ENCODE assay signal across 8 mouse cellular contexts in genomic region chr2:32914362-32914761, GRCm38 (mm10). TPM values are rescaled to one million over a fixed set of nuclear protein-coding genes. Genes with fewer than 3 reads are reported as not detected.
DNase-seq lines count a peak whose midpoint lies in the region; ATAC-seq lines count a peak whose summit lies in the region.

No protein-coding gene starts in this region.

- no peak; the same call in 1 of the 2 replicates for ATAC-seq in forebrain, embryonic 13.5 days
- ATAC-seq in forebrain, embryonic 12.5 days (ENCODE audit: low FRiP score), result no peak
- ATAC-seq in hindbrain, embryonic 13.5 days (ENCODE audit: low FRiP score), result peak; percentile 23; the same call in 1 of the 2 replicates
- peak; percentile 10; the same call in 1 of the 2 replicates for ATAC-seq in lung, embryonic 15.5 days (ENCODE audit: borderline replicate concordance, extremely low read depth, low FRiP score, low TSS enrichment)

- DNase-seq in MN1 (ENCODE audit: low spot score), result peak; percentile 53
- no peak for DNase-seq in thymus, postnatal 36 days
- no peak for DNase-seq in thymus, postnatal 0 days (ENCODE audit: low spot score)
- DNase-seq in adrenal gland, adult (ENCODE audit: inconsistent age in 2 of 2, low spot score in 1 of 2), result no peak

- H3K27me3 ChIP-seq in forebrain, embryonic 13.5 days, result peaks cover 10% of the 10 kb centered on the region; the same call in 1 of the 2 replicates
- peaks cover 25% of the 10 kb centered on the region for H3K27me3 ChIP-seq in forebrain, embryonic 12.5 days
- H3K27me3 ChIP-seq in hindbrain, embryonic 13.5 days, result no peaks in the 10 kb centered on the region
- no peaks in the 10 kb centered on the region for H3K27me3 ChIP-seq in lung, embryonic 15.5 days

- no peaks in the 10 kb centered on the region for H3K9me3 ChIP-seq in forebrain, embryonic 13.5 days (replicated peaks)
- no peaks in the 10 kb centered on the region for H3K9me3 ChIP-seq in forebrain, embryonic 12.5 days
- H3K9me3 ChIP-seq in hindbrain, embryonic 13.5 days, result no peaks in the 10 kb centered on the region
- no peaks in the 10 kb centered on the region for H3K9me3 ChIP-seq in lung, embryonic 15.5 days

- H3K27ac ChIP-seq in forebrain, embryonic 13.5 days, result no peak overlapping the region
- H3K27ac ChIP-seq in forebrain, embryonic 12.5 days, result no peak overlapping the region; the same call in 1 of the 2 replicates
- peak overlapping the region; percentile 75 for H3K27ac ChIP-seq in hindbrain, embryonic 13.5 days
- peak overlapping the region; percentile 92 for H3K27ac ChIP-seq in lung, embryonic 15.5 days

- 72% methylated on average over 5 of the region's 5 CpGs for WGBS in forebrain, embryonic 13.5 days
- 74% methylated on average over 5 of the region's 5 CpGs for WGBS in forebrain, embryonic 12.5 days
- 61% methylated on average over 5 of the region's 5 CpGs for WGBS in hindbrain, embryonic 13.5 days
- WGBS in lung, embryonic 15.5 days, result 71% methylated on average over 5 of the region's 5 CpGs

- H3K4me3 ChIP-seq in forebrain, embryonic 13.5 days, result no peak overlapping the region
- no peak overlapping the region for H3K4me3 ChIP-seq in forebrain, embryonic 12.5 days (replicated peaks)
- no peak overlapping the region for H3K4me3 ChIP-seq in hindbrain, embryonic 13.5 days
- no peak overlapping the region for H3K4me3 ChIP-seq in lung, embryonic 15.5 days

- peak overlapping the region; percentile 40; the same call in 1 of the 2 replicates for H3K9ac ChIP-seq in forebrain, embryonic 13.5 days
- no peak overlapping the region for H3K9ac ChIP-seq in forebrain, embryonic 12.5 days
- H3K9ac ChIP-seq in hindbrain, embryonic 13.5 days, result peak overlapping the region; percentile 51
- H3K9ac ChIP-seq in lung, embryonic 15.5 days, result peak overlapping the region; percentile 3

- no peak overlapping the region for H3K4me2 ChIP-seq in forebrain, embryonic 13.5 days
- no peak overlapping the region for H3K4me2 ChIP-seq in forebrain, embryonic 12.5 days
- no peak overlapping the region for H3K4me2 ChIP-seq in hindbrain, embryonic 13.5 days
- H3K4me2 ChIP-seq in lung, embryonic 15.5 days, result no peak overlapping the region

- no peaks in the 10 kb centered on the region for H3K4me1 ChIP-seq in forebrain, embryonic 13.5 days
- no peaks in the 10 kb centered on the region for H3K4me1 ChIP-seq in forebrain, embryonic 12.5 days
- peaks cover 8% of the 10 kb centered on the region for H3K4me1 ChIP-seq in hindbrain, embryonic 13.5 days (replicated peaks)
- H3K4me1 ChIP-seq in lung, embryonic 15.5 days, result peaks cover 41% of the 10 kb centered on the region

- peaks cover 33% of the 10 kb centered on the region for H3K36me3 ChIP-seq in forebrain, embryonic 13.5 days (ENCODE audit: poor library complexity, severe bottlenecking)
- peaks cover 20% of the 10 kb centered on the region for H3K36me3 ChIP-seq in forebrain, embryonic 12.5 days (replicated peaks)
- H3K36me3 ChIP-seq in hindbrain, embryonic 13.5 days, result peaks cover 61% of the 10 kb centered on the region
- H3K36me3 ChIP-seq in lung, embryonic 15.5 days, result peaks cover 72% of the 10 kb centered on the region

RNA-seq across cellular contexts. Expression of gene Fam129b, which starts 38.4 kb away (rescaled TPM):
- polyA plus RNA-seq in forebrain, embryonic 13.5 days (2015; fragmentation: Nextera tagmentation; extraction: Ambion mirVana), result 21.1 and 23.7 TPM in 2 replicates
- polyA plus RNA-seq in forebrain, embryonic 12.5 days (2016; fragmentation: Nextera tagmentation; extraction: Ambion mirVana), result 24.6 and 27.3 TPM in 2 replicates
- polyA plus RNA-seq in hindbrain, embryonic 13.5 days (2015; fragmentation: Nextera tagmentation; extraction: Ambion mirVana), result 31.6 and 32.4 TPM in 2 replicates
- 114 and 117 TPM in 2 replicates for polyA plus RNA-seq in lung, embryonic 15.5 days (2015; fragmentation: Nextera tagmentation; extraction: Ambion mirVana)
- polyA plus RNA-seq in thymus, postnatal 0 days (2015; fragmentation: Nextera tagmentation; extraction: Ambion mirVana), result 10.9 and 12.4 TPM in 2 replicates

RNA-seq across cellular contexts. Expression of gene Rpl12, which starts 47.0 kb away (rescaled TPM):
- polyA plus RNA-seq in forebrain, embryonic 13.5 days (2015; fragmentation: Nextera tagmentation; extraction: Ambion mirVana), result 111 and 118 TPM in 2 replicates
- 115 and 128 TPM in 2 replicates for polyA plus RNA-seq in forebrain, embryonic 12.5 days (2016; fragmentation: Nextera tagmentation; extraction: Ambion mirVana)
- 92.0 and 108 TPM in 2 replicates for polyA plus RNA-seq in hindbrain, embryonic 13.5 days (2015; fragmentation: Nextera tagmentation; extraction: Ambion mirVana)
- 164 and 167 TPM in 2 replicates for polyA plus RNA-seq in lung, embryonic 15.5 days (2015; fragmentation: Nextera tagmentation; extraction: Ambion mirVana)
- polyA plus RNA-seq in thymus, postnatal 0 days (2015; fragmentation: Nextera tagmentation; extraction: Ambion mirVana), result 269 and 272 TPM in 2 replicates

RNA-seq across cellular contexts. Expression of gene Lrsam1, which starts 47.1 kb away (rescaled TPM):
- polyA plus RNA-seq in forebrain, embryonic 13.5 days (2015; fragmentation: Nextera tagmentation; extraction: Ambion mirVana), result 14.8 and 15.5 TPM in 2 replicates
- polyA plus RNA-seq in forebrain, embryonic 12.5 days (2016; fragmentation: Nextera tagmentation; extraction: Ambion mirVana), result 16.6 and 18.2 TPM in 2 replicates
- polyA plus RNA-seq in hindbrain, embryonic 13.5 days (2015; fragmentation: Nextera tagmentation; extraction: Ambion mirVana), result 19.6 and 26.0 TPM in 2 replicates
- 7.5 and 9.7 TPM in 2 replicates for polyA plus RNA-seq in lung, embryonic 15.5 days (2015; fragmentation: Nextera tagmentation; extraction: Ambion mirVana)
- polyA plus RNA-seq in thymus, postnatal 0 days (2015; fragmentation: Nextera tagmentation; extraction: Ambion mirVana), result 3.3 and 4.0 TPM in 2 replicates

Comparison
In these comparisons a context has a peak if more than half of its experiments do, and no peak if none do; other contexts are left out.
1. ATAC-seq: peak in hindbrain, embryonic 13.5 days (single experiment) and lung, embryonic 15.5 days (single experiment); none in forebrain, embryonic 13.5 days (single experiment) and forebrain, embryonic 12.5 days (single experiment).
2. H3K27ac ChIP-seq: peak in hindbrain, embryonic 13.5 days (single experiment) and lung, embryonic 15.5 days (single experiment); none in forebrain, embryonic 13.5 days (single experiment) and forebrain, embryonic 12.5 days (single experiment).